Mouse (Mus musculus): Measurements from ENCODE around the gene Rpl32. TPM values are rescaled to one million over a fixed set of nuclear protein-coding genes. Genes with fewer than 3 reads are reported as not detected.
A peak's percentile ranks its signal among the peaks of the same experiment; 100 is the strongest.

The Rpl32 gene
- polyA plus RNA-seq (2015; fragmentation: Nextera tagmentation; extraction: Ambion mirVana): 1,370 and 1,375 TPM in 2 replicates

- peak within 1 kb of the TSS; percentile 79 for H3K9ac ChIP-seq (ENCODE audit: low read depth, low read length)
- H3K4me3 ChIP-seq (ENCODE audit: low read depth, low read length): peak within 1 kb of the TSS; percentile 66
- peaks cover 34% of the 10 kb centered on the region for H3K36me3 ChIP-seq (ENCODE audit: control insufficient read depth, insufficient read depth)
- H3K4me2 ChIP-seq (replicated peaks; ENCODE audit: low read depth): peak within 1 kb of the TSS; percentile 70
- H3K27ac ChIP-seq (ENCODE audit: low read depth, low read length): peak within 1 kb of the TSS; percentile 94
- ATAC-seq: peak; percentile 80
- H3K4me1 ChIP-seq (replicated peaks; ENCODE audit: control insufficient read depth, insufficient read depth, low read length): peaks cover 7% of the 10 kb centered on the region; the same call in 1 of the 2 replicates
- H3K9me3 ChIP-seq (ENCODE audit: control insufficient read depth): no peaks in the 10 kb centered on the region
- no peaks in the 10 kb centered on the region for H3K27me3 ChIP-seq (replicated peaks; ENCODE audit: control insufficient read depth, insufficient read depth, low read length)
- TF ChIP-seq CTCF (IDR thresholded peaks at IDR 0.05; ENCODE audit: low read depth): peak; percentile 72
- WGBS: under 1% methylated on average over 47 of the region's 47 CpGs
These were observed at the start of gene Rpl32 for GRCm38 (mm10) chr6:115808488-115809231. TSS of gene Rpl32 (minus strand) at chr6:115808747.

GRCm38 (mm10) chr6:115856361-115856745, 47.8 kb upstream of the Rpl32 start:
- Histone ChIP-seq H3K4me1 (replicated peaks; ENCODE audit: control insufficient read depth, insufficient read depth, low read length) (no peaks in the 10 kb centered on the region), H3K9ac (ENCODE audit: low read depth, low read length) (no peak overlapping the region), H3K9me3 (ENCODE audit: control insufficient read depth) (no peaks in the 10 kb centered on the region), H3K4me2 (replicated peaks; ENCODE audit: low read depth) (no peak overlapping the region), H3K27ac (ENCODE audit: low read depth, low read length) (no peak overlapping the region), H3K36me3 (ENCODE audit: control insufficient read depth, insufficient read depth) (no peaks in the 10 kb centered on the region), H3K4me3 (ENCODE audit: low read depth, low read length) (no peak overlapping the region), H3K27me3 (replicated peaks; ENCODE audit: control insufficient read depth, insufficient read depth, low read length) (no peaks in the 10 kb centered on the region)
- TF ChIP-seq CTCF (IDR thresholded peaks at IDR 0.05; ENCODE audit: low read depth): no peak
- 64% methylated on average over 4 of the region's 4 CpGs for WGBS
- ATAC-seq: no peak

- no peak for ATAC-seq
- no peaks in the 10 kb centered on the region for H3K9me3 ChIP-seq (ENCODE audit: control insufficient read depth)
- H3K36me3 ChIP-seq (ENCODE audit: control insufficient read depth, insufficient read depth): no peaks in the 10 kb centered on the region
- no peak for TF ChIP-seq CTCF (IDR thresholded peaks at IDR 0.05; ENCODE audit: low read depth)
- no peaks in the 10 kb centered on the region for H3K27me3 ChIP-seq (replicated peaks; ENCODE audit: control insufficient read depth, insufficient read depth, low read length)
- H3K27ac ChIP-seq (ENCODE audit: low read depth, low read length): no peak overlapping the region
- no peak overlapping the region for H3K4me2 ChIP-seq (replicated peaks; ENCODE audit: low read depth)
- WGBS: 74% methylated on average over 3 of the region's 3 CpGs
- no peaks in the 10 kb centered on the region for H3K4me1 ChIP-seq (replicated peaks; ENCODE audit: control insufficient read depth, insufficient read depth, low read length)
- H3K9ac ChIP-seq (ENCODE audit: low read depth, low read length): no peak overlapping the region
- no peak overlapping the region for H3K4me3 ChIP-seq (ENCODE audit: low read depth, low read length)
These were observed 47.3 kb upstream of the Rpl32 start for GRCm38 (mm10) chr6:115855733-115856360.

GRCm38 (mm10) chr6:115854432-115854831, 45.9 kb upstream of the Rpl32 start:
- Histone ChIP-seq H3K9me3 (ENCODE audit: control insufficient read depth) (no peaks in the 10 kb centered on the region), H3K4me3 (ENCODE audit: low read depth, low read length) (no peak overlapping the region), H3K36me3 (ENCODE audit: control insufficient read depth, insufficient read depth) (no peaks in the 10 kb centered on the region), H3K9ac (ENCODE audit: low read depth, low read length) (no peak overlapping the region), H3K4me1 (replicated peaks; ENCODE audit: control insufficient read depth, insufficient read depth, low read length) (no peaks in the 10 kb centered on the region), H3K4me2 (replicated peaks; ENCODE audit: low read depth) (no peak overlapping the region), H3K27ac (ENCODE audit: low read depth, low read length) (no peak overlapping the region), H3K27me3 (replicated peaks; ENCODE audit: control insufficient read depth, insufficient read depth, low read length) (no peaks in the 10 kb centered on the region)
- 72% methylated on average over 2 of the region's 2 CpGs for WGBS
- ATAC-seq: no peak
- peak; percentile 64 for TF ChIP-seq CTCF (IDR thresholded peaks at IDR 0.05; ENCODE audit: low read depth)

GRCm38 (mm10) chr6:115853985-115854384, 45.4 kb upstream of the Rpl32 start:
- ATAC-seq: no peak
- WGBS: 39% methylated on average over 7 of the region's 7 CpGs
- Histone ChIP-seq H3K9ac (ENCODE audit: low read depth, low read length) (peak overlapping the region; percentile 31; the same call in 1 of the 2 replicates), H3K36me3 (ENCODE audit: control insufficient read depth, insufficient read depth) (no peaks in the 10 kb centered on the region), H3K27me3 (replicated peaks; ENCODE audit: control insufficient read depth, insufficient read depth, low read length) (no peaks in the 10 kb centered on the region), H3K4me3 (ENCODE audit: low read depth, low read length) (peak overlapping the region; percentile 57), H3K4me1 (replicated peaks; ENCODE audit: control insufficient read depth, insufficient read depth, low read length) (no peaks in the 10 kb centered on the region), H3K4me2 (replicated peaks; ENCODE audit: low read depth) (peak overlapping the region; percentile 86), H3K27ac (ENCODE audit: low read depth, low read length) (peak overlapping the region; percentile 52; the same call in 1 of the 2 replicates), H3K9me3 (ENCODE audit: control insufficient read depth) (no peaks in the 10 kb centered on the region)
- no peak for TF ChIP-seq CTCF (IDR thresholded peaks at IDR 0.05; ENCODE audit: low read depth)

GRCm38 (mm10) chr6:115853091-115853813, 44.7 kb upstream of the Rpl32 start, which contains the start of the genes Mbd4 and Ift122:
TSS of gene Mbd4 (minus strand) at chr6:115853371.
TSS of gene Ift122 (plus strand) at chr6:115853470.
- H3K9me3 ChIP-seq (ENCODE audit: control insufficient read depth): no peaks in the 10 kb centered on the region
- WGBS: under 1% methylated on average over 51 of the region's 51 CpGs

More at GRCm38 (mm10) chr6:115853091-115853813, 44.7 kb upstream of the Rpl32 start, which contains the start of the genes Mbd4 and Ift122:
- Histone ChIP-seq H3K9ac (ENCODE audit: low read depth, low read length) (peak within 1 kb of the TSS; percentile 48), H3K4me2 (replicated peaks; ENCODE audit: low read depth) (peak within 1 kb of the TSS; percentile 86), H3K4me3 (ENCODE audit: low read depth, low read length) (peak within 1 kb of the TSS; percentile 57), H3K4me1 (replicated peaks; ENCODE audit: control insufficient read depth, insufficient read depth, low read length) (no peaks in the 10 kb centered on the region), H3K36me3 (ENCODE audit: control insufficient read depth, insufficient read depth) (no peaks in the 10 kb centered on the region), H3K27ac (ENCODE audit: low read depth, low read length) (peak within 1 kb of the TSS; percentile 78), H3K27me3 (replicated peaks; ENCODE audit: control insufficient read depth, insufficient read depth, low read length) (no peaks in the 10 kb centered on the region)
- peak; percentile 68 for TF ChIP-seq CTCF (IDR thresholded peaks at IDR 0.05; ENCODE audit: low read depth)
- peak; percentile 99 for ATAC-seq
